Mouse (Mus musculus): ENCODE data around the gene Unc119.

Unc119 gene

GRCm38 (mm10) chr11:78343381-78344327, at the start of gene Unc119:
Gene Unc119, plus strand, starts transcription at chr11:78343482.
- 3% methylated on average over 66 of the region's 66 CpGs for WGBS

- 93% methylated on average over 6 of the region's 6 CpGs for WGBS
Observed at GRCm38 (mm10) chr11:78294585-78294984, 48.7 kb upstream of the Unc119 start.

- 45% methylated on average over 7 of the region's 7 CpGs for WGBS
Observed at GRCm38 (mm10) chr11:78300917-78301316, 42.4 kb upstream of the Unc119 start.

- under 1% methylated on average over 49 of the region's 49 CpGs for WGBS
Observed at GRCm38 (mm10) chr11:78301357-78302084, 41.8 kb upstream of the Unc119 start, which contains the start of gene Spag5. Gene Spag5, plus strand, starts transcription at chr11:78301529.

GRCm38 (mm10) chr11:78305272-78305671, 38.0 kb upstream of the Unc119 start:
- 87% methylated on average over 4 of the region's 4 CpGs for WGBS

- WGBS = 87% methylated on average over 8 of the region's 8 CpGs
Observed at GRCm38 (mm10) chr11:78310861-78311511, 32.3 kb upstream of the Unc119 start.

GRCm38 (mm10) chr11:78313662-78314061, 29.6 kb upstream of the Unc119 start:
- WGBS = 84% methylated on average over 2 of the region's 2 CpGs

GRCm38 (mm10) chr11:78318411-78318810, 24.9 kb upstream of the Unc119 start:
- WGBS = 75% methylated on average over 2 of the region's 2 CpGs

GRCm38 (mm10) chr11:78322076-78322831, 21.0 kb upstream of the Unc119 start:
- 20% methylated on average over 2 of the region's 2 CpGs for WGBS

GRCm38 (mm10) chr11:78322860-78323259, 20.4 kb upstream of the Unc119 start, which contains the start of gene Aldoc:
Gene Aldoc, plus strand, starts transcription at chr11:78322968.
- 21% methylated on average over 15 of the region's 15 CpGs for WGBS

GRCm38 (mm10) chr11:78324000-78324785, 19.1 kb upstream of the Unc119 start:
- WGBS = 69% methylated on average over 15 of the region's 15 CpGs

GRCm38 (mm10) chr11:78324965-78325364, 18.3 kb upstream of the Unc119 start:
- WGBS = 70% methylated on average over 12 of the region's 12 CpGs

GRCm38 (mm10) chr11:78327215-78327614, 16.1 kb upstream of the Unc119 start:
- 77% methylated on average over 4 of the region's 4 CpGs for WGBS

- 9% methylated on average over 37 of the region's 37 CpGs for WGBS
Observed at GRCm38 (mm10) chr11:78327634-78328511, 15.4 kb upstream of the Unc119 start, which contains the start of gene Pigs. Gene Pigs, plus strand, starts transcription at chr11:78328415.

GRCm38 (mm10) chr11:78328512-78329056, 14.7 kb upstream of the Unc119 start:
- WGBS = 2% methylated on average over 40 of the region's 41 CpGs

- WGBS = 92% methylated on average over 12 of the region's 12 CpGs
Observed at GRCm38 (mm10) chr11:78332676-78333075, 10.6 kb upstream of the Unc119 start.

- 92% methylated on average over 5 of the region's 5 CpGs for WGBS
Observed at GRCm38 (mm10) chr11:78333992-78334391, 9.3 kb upstream of the Unc119 start.

- 94% methylated on average over 8 of the region's 8 CpGs for WGBS
Observed at GRCm38 (mm10) chr11:78337040-78337439, 6.2 kb upstream of the Unc119 start.

GRCm38 (mm10) chr11:78341702-78342101, 1.6 kb upstream of the Unc119 start:
- 84% methylated on average over 12 of the region's 12 CpGs for WGBS

All from cerebral cortex, adult 2 months (tissue).